Mouse (Mus musculus) neural tube, embryonic 11.5 days (tissue): ENCODE measurements around the gene Cyp4f39. TPM values are rescaled to one million over a fixed set of nuclear protein-coding genes. Genes with fewer than 3 reads are reported as not detected.
"Not testable (repeated sequence)": the region's sequence is repeated elsewhere in the genome, so short reads cannot be mapped to it uniquely, and the experiment has no call there.

Source experiments
- ATAC-seq: fragments of 200-750 bp; cut with Nextera tagmentation; 2 replicates; pipeline ENCODE4 v1.8.0; 2017; ENCODE audit warnings: moderate number of reproducible peaks, mild to moderate bottlenecking, moderate TSS enrichment, moderate library complexity; ENCODE audit not compliant: insufficient read depth, low FRiP score, low TSS enrichment
- DNase-seq: peaks from one replicate; pipeline ENCODE4 v3.0.0-alpha.2; 2015; ENCODE audit warnings: low spot score
- H3K27ac ChIP-seq: fragments of 300-500 bp; sonication (generic); 2 replicates; pipeline ENCODE4 v1.5.1; 2014; ENCODE audit warnings: low read depth, mild to moderate bottlenecking, low read length
- H3K27me3 ChIP-seq: fragments of 300-500 bp; sonication (generic); 2 replicates; pipeline ENCODE4 v1.6.1; 2014; ENCODE audit warnings: mild to moderate bottlenecking, low read length, mixed read lengths; ENCODE audit not compliant: control insufficient read depth, insufficient read depth
- H3K36me3 ChIP-seq: fragments of 300-500 bp; sonication (generic); 2 replicates; pipeline ENCODE4 v1.6.1; 2014; ENCODE audit warnings: mild to moderate bottlenecking, low read length, moderate library complexity, mixed read lengths; ENCODE audit not compliant: control insufficient read depth, insufficient read depth
- H3K4me1 ChIP-seq: fragments of 300-500 bp; sonication (generic); 2 replicates; pipeline ENCODE4 v1.6.1; 2014; ENCODE audit warnings: low read length, mixed read lengths; ENCODE audit not compliant: control insufficient read depth, insufficient read depth
- H3K4me2 ChIP-seq: fragments of 300-500 bp; sonication (generic); 2 replicates; pipeline ENCODE4 v1.6.1; 2014; ENCODE audit warnings: low read depth, mild to moderate bottlenecking, moderate library complexity
- H3K4me3 ChIP-seq: fragments of 300-500 bp; sonication (generic); 2 replicates; pipeline ENCODE4 v1.5.1; 2014; ENCODE audit warnings: low read depth, low read length
- H3K9ac ChIP-seq: fragments of 300-500 bp; sonication (generic); 2 replicates; pipeline ENCODE4 v1.6.1; 2014; ENCODE audit warnings: mild to moderate bottlenecking, low read length
- H3K9me3 ChIP-seq: fragments of 300-500 bp; sonication (generic); 2 replicates; pipeline ENCODE4 v1.6.1; 2016; ENCODE audit warnings: low read length; ENCODE audit not compliant: control insufficient read depth
- WGBS: fragments of 180-500 bp; shearing (Covaris S2); extraction: QIAGEN DNeasy Blood & Tissue Kit; methylation state at CpG from one replicate; pipeline ENCODE4 v1.1.7; 2014; 5-methylcytosine and 5-hydroxymethylcytosine counted together
- polyA plus RNA-seq: library from polyadenylated mRNA; unstranded; fragments of >200 nt; fragmentation: Nextera tagmentation; extraction: Ambion mirVana; gene quantifications from 2 replicates; pipeline ENCODE4 v1.2.1, GENCODE M21; 2014

Gene Cyp4f39
- polyA plus RNA-seq, 1 experiment from 2014 or later = 0.74 TPM

- no peaks in the 10 kb centered on the region for H3K27me3 ChIP-seq
- peak; percentile 94 for ATAC-seq
- peak within 1 kb of the TSS; percentile 45 for H3K4me3 ChIP-seq
- peak; percentile 68 for DNase-seq
- H3K36me3 ChIP-seq = no peaks in the 10 kb centered on the region
- WGBS = 1% methylated on average over 30 of the region's 30 CpGs
- no peaks in the 10 kb centered on the region for H3K9me3 ChIP-seq
- peak within 1 kb of the TSS; percentile 62 for H3K9ac ChIP-seq
- peak within 1 kb of the TSS; percentile 88 for H3K4me2 ChIP-seq
- peaks cover 6% of the 10 kb centered on the region; the same call in 1 of the 2 replicates for H3K4me1 ChIP-seq
- H3K27ac ChIP-seq = peak within 1 kb of the TSS; percentile 76
Measured at GRCm38 (mm10) chr17:32505851-32506728, 53.6 kb downstream of the Cyp4f39 start, which contains the start of gene Cyp4f17. Gene Cyp4f17, plus strand, starts transcription at chr17:32506050.

GRCm38 (mm10) chr17:32506729-32507245, 54.3 kb downstream of the Cyp4f39 start:
- peak overlapping the region; percentile 88 for H3K4me2 ChIP-seq
- peak overlapping the region; percentile 45; the same call in 1 of the 2 replicates for H3K27ac ChIP-seq
- no peak for DNase-seq
- H3K4me3 ChIP-seq = peak overlapping the region; percentile 45
- peak overlapping the region; percentile 62 for H3K9ac ChIP-seq
- H3K4me1 ChIP-seq = peaks cover 6% of the 10 kb centered on the region; the same call in 1 of the 2 replicates
- ATAC-seq = 0 out of 2 replicates have a peak, but pooled peaks have one; percentile 48
- no peaks in the 10 kb centered on the region for H3K27me3 ChIP-seq
- 44% methylated on average over 9 of the region's 9 CpGs for WGBS
- no peaks in the 10 kb centered on the region for H3K36me3 ChIP-seq
- H3K9me3 ChIP-seq = no peaks in the 10 kb centered on the region

- DNase-seq = no peak
- Histone ChIP-seq H3K4me3 (no peak overlapping the region), H3K9ac (no peak overlapping the region), H3K9me3 (no peaks in the 10 kb centered on the region), H3K4me2 (no peak overlapping the region), H3K27me3 (no peaks in the 10 kb centered on the region), H3K36me3 (no peaks in the 10 kb centered on the region), H3K27ac (no peak overlapping the region), H3K4me1 (no peaks in the 10 kb centered on the region)
- 84% methylated on average over 5 of the region's 5 CpGs for WGBS
- ATAC-seq = no peak
Measured at GRCm38 (mm10) chr17:32516126-32516525, 63.6 kb downstream of the Cyp4f39 start.

GRCm38 (mm10) chr17:32521981-32522380, 69.5 kb downstream of the Cyp4f39 start:
- H3K4me1 ChIP-seq = no peaks in the 10 kb centered on the region
- ATAC-seq (no peak), DNase-seq (no peak)
- H3K9me3 ChIP-seq = no peaks in the 10 kb centered on the region
- no peak overlapping the region for H3K4me3 ChIP-seq
- no peak overlapping the region for H3K27ac ChIP-seq
- no peak overlapping the region for H3K9ac ChIP-seq
- H3K4me2 ChIP-seq = no peak overlapping the region
- H3K36me3 ChIP-seq = no peaks in the 10 kb centered on the region; the same call in 1 of the 2 replicates
- WGBS = 90% methylated on average over 5 of the region's 5 CpGs
- H3K27me3 ChIP-seq = no peaks in the 10 kb centered on the region

- H3K9me3 ChIP-seq = no peaks in the 10 kb centered on the region
- no peak for DNase-seq
- H3K36me3 ChIP-seq = no peaks in the 10 kb centered on the region; the same call in 1 of the 2 replicates
- H3K27me3 ChIP-seq = no peaks in the 10 kb centered on the region
- no peak for ATAC-seq
- H3K9ac ChIP-seq = no peak overlapping the region
- no peak overlapping the region for H3K27ac ChIP-seq
- no peak overlapping the region for H3K4me2 ChIP-seq
- WGBS = 88% methylated on average over 4 of the region's 4 CpGs
- no peaks in the 10 kb centered on the region for H3K4me1 ChIP-seq
- no peak overlapping the region for H3K4me3 ChIP-seq
Measured at GRCm38 (mm10) chr17:32522386-32522785, 69.9 kb downstream of the Cyp4f39 start.

GRCm38 (mm10) chr17:32522816-32523215, 70.3 kb downstream of the Cyp4f39 start:
- Histone ChIP-seq H3K4me1 (no peaks in the 10 kb centered on the region), H3K9ac (no peak overlapping the region), H3K9me3 (no peaks in the 10 kb centered on the region), H3K27ac (no peak overlapping the region), H3K4me2 (no peak overlapping the region), H3K27me3 (no peaks in the 10 kb centered on the region), H3K36me3 (no peaks in the 10 kb centered on the region; the same call in 1 of the 2 replicates), H3K4me3 (no peak overlapping the region)
- no peak for DNase-seq
- no peak for ATAC-seq
- WGBS = 88% methylated on average over 5 of the region's 5 CpGs

GRCm38 (mm10) chr17:32523895-32524294, 71.4 kb downstream of the Cyp4f39 start:
- DNase-seq (no peak), ATAC-seq (no peak)
- Histone ChIP-seq H3K9me3 (no peaks in the 10 kb centered on the region), H3K4me3 (no peak overlapping the region), H3K9ac (no peak overlapping the region), H3K4me2 (no peak overlapping the region), H3K36me3 (no peaks in the 10 kb centered on the region; the same call in 1 of the 2 replicates), H3K27ac (no peak overlapping the region), H3K4me1 (no peaks in the 10 kb centered on the region), H3K27me3 (no peaks in the 10 kb centered on the region)
- WGBS = 93% methylated on average over 11 of the region's 11 CpGs

- H3K27me3 ChIP-seq, H3K9ac ChIP-seq, ATAC-seq, H3K4me1 ChIP-seq, DNase-seq, H3K4me3 ChIP-seq, H3K36me3 ChIP-seq, H3K9me3 ChIP-seq, H3K27ac ChIP-seq, H3K4me2 ChIP-seq: not testable (repeated sequence)
- WGBS = 95% methylated on average over 1 of the region's 1 CpGs
Measured at GRCm38 (mm10) chr17:32526341-32526740, 73.8 kb downstream of the Cyp4f39 start.
